Mouse (Mus musculus): Measurements from ENCODE around the gene Pglyrp1. TPM values are rescaled to one million over a fixed set of nuclear protein-coding genes. Genes with fewer than 3 reads are reported as not detected.
A peak's percentile ranks its signal among the peaks of the same experiment; 100 is the strongest.

Gene Pglyrp1
- polyA plus RNA-seq, 1 experiment from 2014 or later = 2.1 TPM

DNA sequence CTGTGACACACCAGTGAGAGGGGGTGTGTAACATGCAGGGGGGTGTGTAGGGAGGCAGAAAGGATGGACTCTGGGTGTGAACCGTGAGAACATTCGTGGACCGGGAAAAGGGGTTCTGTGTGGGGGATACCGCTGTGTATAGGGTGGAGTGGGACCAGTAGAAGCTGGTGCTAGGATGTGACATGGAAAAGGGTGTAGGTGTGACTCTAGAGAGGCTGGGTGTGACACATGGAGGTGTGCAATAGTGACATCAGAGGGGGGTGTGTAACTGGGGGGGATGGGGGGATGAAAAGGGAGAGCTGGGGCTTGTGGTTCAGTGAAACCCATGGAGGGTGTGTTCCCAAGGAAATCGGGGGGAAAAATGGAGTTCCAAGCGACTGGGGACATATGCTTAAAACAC is 55.8 kb downstream of the Pglyrp1 start:
- H3K4me2 ChIP-seq (ENCODE audit: low read depth) = peak overlapping the region; percentile 72
- H3K9me3 ChIP-seq (ENCODE audit: control insufficient read depth, low read length) = no peaks in the 10 kb centered on the region
- ATAC-seq (ENCODE audit: insufficient read depth, low FRiP score, low TSS enrichment) (no peak), DNase-seq (ENCODE audit: low spot score) (no peak)
- H3K27me3 ChIP-seq (ENCODE audit: control insufficient read depth, insufficient read depth, low read length) = no peaks in the 10 kb centered on the region
- H3K9ac ChIP-seq (ENCODE audit: low read length) = peak overlapping the region; percentile 96
- H3K27ac ChIP-seq (ENCODE audit: low read depth, low read length) = no peak overlapping the region
- H3K4me3 ChIP-seq (ENCODE audit: low read depth, low read length) = peak overlapping the region; percentile 95
- no peaks in the 10 kb centered on the region for H3K36me3 ChIP-seq (ENCODE audit: control insufficient read depth, insufficient read depth, low read length)
- peaks cover 28% of the 10 kb centered on the region for H3K4me1 ChIP-seq (ENCODE audit: control insufficient read depth, insufficient read depth, low read length)
- 53% methylated on average over 6 of the region's 6 CpGs for WGBS

DNA sequence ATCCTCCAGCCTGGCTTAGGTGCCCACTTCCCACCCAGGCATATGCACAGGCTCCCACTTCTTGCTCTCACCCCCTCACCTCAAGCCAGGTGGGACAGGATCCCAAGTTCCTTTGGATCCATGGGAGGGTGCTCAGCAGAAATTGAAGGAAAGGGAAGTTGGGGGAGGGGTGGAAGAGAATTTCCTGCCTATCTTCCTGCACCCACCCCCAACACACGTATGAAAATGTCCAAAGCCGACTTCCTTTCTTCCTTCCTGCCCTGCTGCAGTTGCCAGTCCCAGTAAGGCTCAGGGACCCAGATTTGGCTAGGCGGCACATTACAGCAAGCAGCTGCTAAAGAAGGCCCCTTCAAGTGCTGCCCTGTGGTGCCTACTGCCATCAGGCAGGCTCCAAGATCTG is 56.6 kb downstream of the Pglyrp1 start:
- peaks cover 24% of the 10 kb centered on the region for H3K4me1 ChIP-seq (ENCODE audit: control insufficient read depth, insufficient read depth, low read length)

More for the DNA sequence above, 56.6 kb downstream of the Pglyrp1 start:
- H3K27me3 ChIP-seq (ENCODE audit: control insufficient read depth, insufficient read depth, low read length) = no peaks in the 10 kb centered on the region
- peak overlapping the region; percentile 95 for H3K4me3 ChIP-seq (ENCODE audit: low read depth, low read length)
- no peaks in the 10 kb centered on the region for H3K9me3 ChIP-seq (ENCODE audit: control insufficient read depth, low read length)
- no peak overlapping the region for H3K27ac ChIP-seq (ENCODE audit: low read depth, low read length)
- no peak for ATAC-seq (ENCODE audit: insufficient read depth, low FRiP score, low TSS enrichment)
- H3K4me2 ChIP-seq (ENCODE audit: low read depth) = peak overlapping the region; percentile 72
- 35% methylated on average over 3 of the region's 3 CpGs for WGBS
- H3K9ac ChIP-seq (ENCODE audit: low read length) = no peak overlapping the region
- no peak for DNase-seq (ENCODE audit: low spot score)
- no peaks in the 10 kb centered on the region for H3K36me3 ChIP-seq (ENCODE audit: control insufficient read depth, insufficient read depth, low read length)

Other genes starting within 250 kb of the Pglyrp1 start
- gene Psg21, start 214.6 kb upstream of the Pglyrp1 start, polyA plus RNA-seq (2014; fragmentation: Nextera tagmentation; extraction: Ambion mirVana) = not detected in 2 replicates
- not detected in 2 replicates for gene Psg20, start 185.1 kb upstream of the Pglyrp1 start, polyA plus RNA-seq (2014; fragmentation: Nextera tagmentation; extraction: Ambion mirVana)
- gene Psg22, start 153.2 kb upstream of the Pglyrp1 start, polyA plus RNA-seq (2014; fragmentation: Nextera tagmentation; extraction: Ambion mirVana) = not detected in 2 replicates
- gene Psg19, start 72.8 kb upstream of the Pglyrp1 start, polyA plus RNA-seq (2014; fragmentation: Nextera tagmentation; extraction: Ambion mirVana) = not detected in 2 replicates
- not detected in 2 replicates for gene Psg17, start 49.7 kb upstream of the Pglyrp1 start, polyA plus RNA-seq (2014; fragmentation: Nextera tagmentation; extraction: Ambion mirVana)
- not detected in 2 replicates for gene Mill2, start 31.4 kb upstream of the Pglyrp1 start, polyA plus RNA-seq (2014; fragmentation: Nextera tagmentation; extraction: Ambion mirVana)
- 25.5 and 26.2 TPM in 2 replicates for gene Ccdc61, start 39.1 kb downstream of the Pglyrp1 start, polyA plus RNA-seq (2014; fragmentation: Nextera tagmentation; extraction: Ambion mirVana)
- 8.2 and 10.0 TPM in 2 replicates for gene Nova2, start 54.6 kb downstream of the Pglyrp1 start, polyA plus RNA-seq (2014; fragmentation: Nextera tagmentation; extraction: Ambion mirVana)
- 0.29 TPM in 1 of 2 replicates, not detected in the other for gene Nanos2, start 116.1 kb downstream of the Pglyrp1 start, polyA plus RNA-seq (2014; fragmentation: Nextera tagmentation; extraction: Ambion mirVana)
- 4.4 and 4.7 TPM in 2 replicates for gene Mypop, start 119.9 kb downstream of the Pglyrp1 start, polyA plus RNA-seq (2014; fragmentation: Nextera tagmentation; extraction: Ambion mirVana)
- gene Irf2bp1, start 132.7 kb downstream of the Pglyrp1 start, polyA plus RNA-seq (2014; fragmentation: Nextera tagmentation; extraction: Ambion mirVana) = 27.2 and 31.4 TPM in 2 replicates
- not detected in 2 replicates for gene Foxa3, start 152.2 kb downstream of the Pglyrp1 start, polyA plus RNA-seq (2014; fragmentation: Nextera tagmentation; extraction: Ambion mirVana)
- gene Sympk, start 153.0 kb downstream of the Pglyrp1 start, polyA plus RNA-seq (2014; fragmentation: Nextera tagmentation; extraction: Ambion mirVana) = 30.5 and 35.6 TPM in 2 replicates
- gene Rsph6a, start 183.4 kb downstream of the Pglyrp1 start, polyA plus RNA-seq (2014; fragmentation: Nextera tagmentation; extraction: Ambion mirVana) = not detected in 2 replicates
- 29.7 and 31.7 TPM in 2 replicates for gene Dmwd, start 204.9 kb downstream of the Pglyrp1 start, polyA plus RNA-seq (2014; fragmentation: Nextera tagmentation; extraction: Ambion mirVana)
- 9.4 and 10.2 TPM in 2 replicates for gene Dmpk, start 212.5 kb downstream of the Pglyrp1 start, polyA plus RNA-seq (2014; fragmentation: Nextera tagmentation; extraction: Ambion mirVana)
- gene Six5, start 223.3 kb downstream of the Pglyrp1 start, polyA plus RNA-seq (2014; fragmentation: Nextera tagmentation; extraction: Ambion mirVana) = 6.3 and 7.4 TPM in 2 replicates
- gene Gm4969, start 247.0 kb downstream of the Pglyrp1 start, polyA plus RNA-seq (2014; fragmentation: Nextera tagmentation; extraction: Ambion mirVana) = 1.3 and 1.4 TPM in 2 replicates
- gene Fbxo46, start 248.5 kb downstream of the Pglyrp1 start, polyA plus RNA-seq (2014; fragmentation: Nextera tagmentation; extraction: Ambion mirVana) = 10.1 and 10.6 TPM in 2 replicates